Mouse (Mus musculus) E14TG2a.4 (cell line): ENCODE measurements at regions not wholly inside any gene's neighbourhood (a gene's known extent, or its start where the extent isn't known, plus 50 kb on each side); places are given as distances from the start of the nearest gene placed in this dataset.

Experiments used
- H3K27me3 ChIP-seq: 2 replicates; pipeline ENCODE4 v1.6.1; 2014; ENCODE audit warnings: low read length, control low read depth; ENCODE audit not compliant: insufficient read depth
- H3K36me3 ChIP-seq: 2 replicates; pipeline ENCODE4 v1.6.1; 2014; ENCODE audit warnings: low read length, control low read depth; ENCODE audit not compliant: insufficient read depth
- H3K4me1 ChIP-seq: replicated peaks from 2 replicates; pipeline ENCODE4 v1.6.1; 2014; ENCODE audit warnings: low read depth, low read length, control low read depth
- H3K4me3 ChIP-seq: replicated peaks from 2 replicates; pipeline ENCODE4 v1.5.1; 2014; ENCODE audit warnings: mild to moderate bottlenecking, low read length
- H3K9me3 ChIP-seq: 2 replicates; pipeline ENCODE4 v1.6.1; 2014; ENCODE audit warnings: low read length, control low read depth
- CTCF ChIP-seq: conservative IDR thresholded peaks from 2 replicates; pipeline ENCODE4 v1.5.1; 2014; ENCODE audit warnings: low read length
- NANOG ChIP-seq: IDR thresholded peaks from 2 replicates; pipeline ENCODE4 v1.6.1; 2014; ENCODE audit warnings: borderline replicate concordance, low read length, mixed read lengths
- POU5F1 ChIP-seq: IDR thresholded peaks from 2 replicates; pipeline ENCODE4 v1.6.1; 2014; ENCODE audit warnings: low read length, borderline replicate concordance

DNA sequence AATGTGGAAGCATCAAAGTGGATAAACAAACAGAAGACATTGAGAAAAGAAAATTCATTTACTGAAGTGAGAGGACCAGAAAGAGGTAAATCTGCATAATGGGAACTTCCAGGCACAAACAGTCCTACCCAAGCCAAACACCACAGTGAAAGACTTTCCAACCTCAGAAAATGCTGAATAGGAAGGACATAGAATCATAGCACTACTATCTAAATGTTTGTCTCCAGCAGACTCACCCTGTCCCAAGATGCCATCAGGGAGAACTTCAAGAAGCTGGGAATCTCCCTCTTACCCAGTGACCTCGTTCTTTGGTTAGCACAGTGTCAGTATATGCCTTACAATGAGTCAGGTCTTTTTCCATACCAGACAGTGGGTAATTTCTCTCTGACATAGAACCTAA, 783.4 kb downstream of the Stpg2 start:
- Histone ChIP-seq H3K27me3 (no peaks in the 10 kb centered on the region), H3K4me3 (no peak overlapping the region), H3K9me3 (no peaks in the 10 kb centered on the region), H3K36me3 (no peaks in the 10 kb centered on the region), H3K4me1 (no peaks in the 10 kb centered on the region)
- TF ChIP-seq CTCF (no peak), POU5F1 (no peak), NANOG (no peak)

DNA sequence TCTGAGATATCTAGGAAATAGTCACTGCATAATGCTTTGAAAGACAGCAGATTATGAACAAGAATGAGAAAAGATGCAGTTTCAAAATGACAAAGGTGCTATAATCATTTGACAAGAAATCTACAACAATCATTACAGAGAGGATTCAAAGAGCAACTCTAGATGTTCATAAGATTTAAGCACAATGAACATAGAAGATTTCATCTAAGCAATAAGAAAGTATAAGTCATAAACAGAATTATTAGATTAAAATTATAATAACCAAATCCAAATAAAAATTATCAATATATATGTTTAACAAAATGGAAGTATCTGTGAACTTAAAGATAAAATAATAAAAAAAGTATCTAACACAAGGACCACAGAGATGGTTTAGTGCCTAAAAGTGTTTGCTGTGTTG, 783.9 kb downstream of the Stpg2 start:
- no peak for TF ChIP-seq CTCF
- no peak for TF ChIP-seq NANOG
- no peak for TF ChIP-seq POU5F1
- Histone ChIP-seq H3K27me3 (no peaks in the 10 kb centered on the region), H3K36me3 (no peaks in the 10 kb centered on the region), H3K4me1 (no peaks in the 10 kb centered on the region), H3K9me3 (no peaks in the 10 kb centered on the region), H3K4me3 (no peak overlapping the region)

DNA sequence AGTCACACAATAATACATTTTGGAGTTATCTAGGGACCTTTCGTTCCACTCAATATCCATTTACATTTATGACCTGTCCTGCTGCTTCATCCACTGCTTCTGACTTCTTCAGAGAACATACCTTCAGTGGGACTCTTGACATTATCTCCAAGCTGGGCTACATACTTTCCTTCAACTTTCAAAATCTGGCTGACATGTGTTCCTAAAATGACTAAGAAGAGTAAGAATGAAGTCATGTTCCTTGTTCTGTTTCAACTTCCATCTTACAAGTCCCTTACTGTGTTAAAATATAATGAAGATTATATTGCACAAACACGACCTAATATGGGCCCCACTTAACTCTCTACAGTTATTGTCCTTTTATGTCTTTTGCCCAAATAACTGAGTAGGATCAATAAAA, 807.0 kb downstream of the Stpg2 start:
- no peaks in the 10 kb centered on the region for H3K36me3 ChIP-seq
- no peaks in the 10 kb centered on the region for H3K9me3 ChIP-seq
- TF ChIP-seq CTCF (no peak), NANOG (no peak), POU5F1 (no peak)
- H3K4me3 ChIP-seq: no peak overlapping the region
- H3K4me1 ChIP-seq: no peaks in the 10 kb centered on the region
- no peaks in the 10 kb centered on the region for H3K27me3 ChIP-seq

DNA sequence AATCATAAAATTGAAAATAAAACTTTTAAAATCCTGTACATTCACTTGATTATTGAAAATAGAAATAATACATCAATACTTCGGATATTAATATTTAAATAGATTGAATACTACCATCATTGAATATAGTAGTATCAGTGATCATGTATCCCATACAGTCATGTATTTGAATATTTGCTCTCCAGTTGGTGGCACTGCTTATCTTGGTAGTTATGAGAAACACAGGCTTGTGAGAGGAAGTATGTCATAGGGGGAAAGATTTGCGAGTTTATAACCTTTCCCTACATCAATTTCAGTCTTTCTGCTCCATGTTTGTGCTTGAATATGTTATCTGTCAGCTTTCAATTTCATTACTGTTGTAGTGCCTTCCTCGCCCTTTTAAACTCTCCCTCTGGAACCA, 828.6 kb downstream of the Stpg2 start:
- H3K36me3 ChIP-seq: no peaks in the 10 kb centered on the region
- H3K4me1 ChIP-seq: no peaks in the 10 kb centered on the region
- H3K27me3 ChIP-seq: no peaks in the 10 kb centered on the region
- no peaks in the 10 kb centered on the region for H3K9me3 ChIP-seq
- H3K4me3 ChIP-seq: no peak overlapping the region
- TF ChIP-seq POU5F1 (no peak), NANOG (no peak), CTCF (no peak)

DNA sequence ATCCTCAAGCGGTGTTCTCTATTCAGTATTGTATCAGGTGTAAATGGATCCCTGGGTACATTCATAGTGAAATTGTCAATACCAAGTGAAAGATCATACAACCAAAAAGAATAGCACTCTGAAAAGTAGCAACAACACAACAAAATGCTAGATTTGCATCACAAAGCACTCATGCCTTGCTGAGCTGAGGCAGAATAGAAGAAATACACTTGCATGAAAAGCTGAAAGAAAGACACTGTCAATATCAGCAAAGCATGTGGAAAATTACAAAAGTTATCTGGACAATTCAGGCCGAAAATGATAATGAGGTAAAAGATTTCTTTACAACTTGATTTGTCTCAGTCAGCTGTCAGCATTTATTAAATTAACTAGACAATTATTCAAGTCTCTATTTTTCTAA, 829.6 kb downstream of the Stpg2 start:
- TF ChIP-seq POU5F1 (no peak), CTCF (no peak), NANOG (no peak)
- Histone ChIP-seq H3K36me3 (no peaks in the 10 kb centered on the region), H3K4me3 (no peak overlapping the region), H3K9me3 (no peaks in the 10 kb centered on the region), H3K27me3 (no peaks in the 10 kb centered on the region), H3K4me1 (no peaks in the 10 kb centered on the region)

DNA sequence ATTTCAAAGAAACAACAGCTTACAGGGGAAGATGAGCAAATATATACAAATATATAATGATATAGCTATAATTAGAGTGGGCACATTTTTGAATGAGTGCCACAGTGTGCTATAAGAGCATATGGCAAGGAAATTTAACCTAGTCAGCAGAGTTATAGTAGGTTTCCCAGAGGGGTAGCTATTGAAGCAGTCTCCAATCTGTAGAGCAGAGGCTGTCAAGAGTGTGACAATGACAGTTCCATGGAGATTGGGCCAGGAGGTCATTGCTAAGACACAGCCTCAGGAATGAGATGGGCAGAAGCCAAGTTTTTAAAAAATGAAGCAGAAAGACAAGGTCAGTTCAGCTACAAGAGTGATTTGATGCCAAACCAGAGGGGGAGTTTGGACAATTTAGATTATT, 839.4 kb downstream of the Stpg2 start:
- no peaks in the 10 kb centered on the region for H3K27me3 ChIP-seq
- H3K36me3 ChIP-seq: no peaks in the 10 kb centered on the region
- H3K4me1 ChIP-seq: no peaks in the 10 kb centered on the region
- H3K9me3 ChIP-seq: peaks cover 6% of the 10 kb centered on the region; the same call in 1 of the 2 replicates
- TF ChIP-seq POU5F1 (no peak), NANOG (no peak), CTCF (no peak)
- H3K4me3 ChIP-seq: no peak overlapping the region

DNA sequence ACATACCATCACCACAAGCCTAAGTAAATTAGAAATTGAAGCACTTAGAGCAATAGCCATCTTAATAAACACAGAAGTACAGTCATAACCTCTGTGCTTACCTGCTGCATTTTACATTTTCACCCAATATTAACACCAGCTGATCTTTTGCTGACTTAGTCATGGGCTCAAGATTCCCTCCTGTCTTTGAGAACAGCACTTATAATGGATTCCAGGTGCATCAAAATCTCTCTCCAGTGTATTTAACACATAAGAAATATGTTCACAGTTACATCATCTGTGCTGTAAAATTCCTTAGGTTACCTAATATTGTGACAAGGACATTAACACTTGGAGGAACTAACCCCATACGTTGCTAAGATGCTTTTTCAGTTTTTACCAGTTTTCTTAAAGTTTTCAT, 849.1 kb downstream of the Stpg2 start:
- Histone ChIP-seq H3K9me3 (no peaks in the 10 kb centered on the region), H3K4me1 (no peaks in the 10 kb centered on the region), H3K36me3 (no peaks in the 10 kb centered on the region), H3K27me3 (no peaks in the 10 kb centered on the region), H3K4me3 (no peak overlapping the region)
- TF ChIP-seq NANOG: no peak
- no peak for TF ChIP-seq CTCF

DNA sequence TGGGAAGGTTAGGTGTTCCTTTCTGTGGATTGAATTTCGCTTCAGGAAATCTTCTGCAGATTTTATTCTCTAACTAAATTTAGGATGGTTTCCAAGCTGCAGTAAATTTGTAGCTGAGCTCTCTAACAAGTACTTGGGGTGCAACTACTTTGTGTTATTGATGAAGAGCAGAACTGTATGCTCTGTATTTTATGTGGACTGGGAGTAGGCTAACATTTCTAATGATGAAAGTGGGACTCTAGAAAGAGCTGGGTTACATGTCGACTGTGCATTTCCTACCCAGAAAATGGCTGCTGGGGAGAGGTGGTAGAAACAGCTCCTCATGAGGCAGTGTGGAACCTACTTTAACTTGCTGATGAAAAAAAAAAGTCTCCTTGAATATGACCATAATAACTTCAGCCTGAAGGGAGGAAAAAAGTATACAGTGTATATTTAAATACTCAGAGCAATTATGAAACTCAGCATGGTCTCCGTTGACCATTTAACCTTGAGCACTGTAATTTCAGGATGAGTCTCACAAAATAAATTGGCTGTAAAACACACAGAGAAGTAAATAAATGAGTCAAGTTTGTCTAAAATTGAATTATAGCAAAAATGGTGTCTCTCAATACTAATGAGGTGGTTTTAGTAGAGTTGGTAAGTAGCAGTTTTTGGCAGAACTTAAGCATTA, 852.6 kb downstream of the Stpg2 start:
- no peaks in the 10 kb centered on the region; the same call in 1 of the 2 replicates for H3K9me3 ChIP-seq
- TF ChIP-seq CTCF: no peak
- no peak for TF ChIP-seq NANOG
- no peak for TF ChIP-seq POU5F1
- H3K27me3 ChIP-seq: no peaks in the 10 kb centered on the region
- no peak overlapping the region for H3K4me3 ChIP-seq
- no peaks in the 10 kb centered on the region for H3K4me1 ChIP-seq
- no peaks in the 10 kb centered on the region for H3K36me3 ChIP-seq

DNA sequence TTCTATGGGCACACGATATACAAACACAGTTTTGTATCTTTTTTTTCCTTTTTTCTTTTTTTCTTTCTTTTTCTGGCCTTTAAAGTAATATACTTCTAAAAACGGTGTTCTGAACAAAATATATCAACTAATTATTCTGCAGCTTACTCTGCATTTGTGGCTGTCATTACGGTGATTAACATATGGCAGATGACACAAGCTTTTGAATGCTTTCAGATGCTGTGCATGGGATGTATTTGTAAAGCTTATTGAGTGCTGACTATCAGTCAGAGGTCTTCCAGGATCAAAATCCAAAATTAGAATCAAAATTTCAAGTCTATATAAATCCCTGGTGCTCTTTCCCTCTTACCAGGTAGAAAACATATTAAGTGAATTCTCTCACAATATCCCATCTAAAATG, 853.6 kb downstream of the Stpg2 start:
- Histone ChIP-seq H3K4me3 (no peak overlapping the region), H3K9me3 (no peaks in the 10 kb centered on the region; the same call in 1 of the 2 replicates), H3K27me3 (no peaks in the 10 kb centered on the region), H3K4me1 (no peaks in the 10 kb centered on the region), H3K36me3 (no peaks in the 10 kb centered on the region)
- TF ChIP-seq CTCF: no peak
- TF ChIP-seq NANOG: no peak
- TF ChIP-seq POU5F1: no peak
